Mouse (Mus musculus): ENCODE data around the gene Obsl1. TPM values are rescaled to one million over a fixed set of nuclear protein-coding genes. Genes with fewer than 3 reads are reported as not detected.

The Obsl1 gene
- polyA plus RNA-seq, 1 experiment from 2014 or later: 90.9 TPM

DNA sequence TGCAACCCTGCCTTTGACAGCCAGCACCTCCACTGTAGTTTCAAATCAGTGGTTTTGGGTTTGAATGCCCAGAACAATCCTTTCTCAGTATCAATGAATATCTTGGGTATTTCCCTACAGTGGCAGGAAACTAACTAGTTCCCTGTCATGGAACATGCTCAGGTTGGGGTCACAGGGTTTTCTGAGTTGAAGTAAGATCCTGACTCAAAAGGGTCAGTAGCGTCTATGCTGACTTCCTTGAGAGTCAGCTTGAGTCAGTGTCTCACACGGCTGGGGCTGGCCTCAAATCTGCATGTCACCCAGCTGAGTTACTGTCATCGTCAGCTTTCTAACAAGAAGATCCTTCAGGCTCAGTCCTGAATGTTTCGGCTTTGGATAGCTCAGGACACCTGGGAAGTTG lies 7.4 kb downstream of the Obsl1 start:
- peaks cover 89% of the 10 kb centered on the region for H3K36me3 ChIP-seq
- no peak overlapping the region for H3K4me2 ChIP-seq
- ATAC-seq (ENCODE audit: insufficient number of reproducible peaks, low FRiP score, low TSS enrichment, low read depth): no peak
- no peak overlapping the region for H3K9ac ChIP-seq
- WGBS: 84% methylated on average over 4 of the region's 4 CpGs
- H3K27ac ChIP-seq: no peak overlapping the region
- H3K9me3 ChIP-seq: no peaks in the 10 kb centered on the region
- no peak overlapping the region for H3K4me3 ChIP-seq
- H3K4me1 ChIP-seq: peaks cover 19% of the 10 kb centered on the region
- no peaks in the 10 kb centered on the region for H3K27me3 ChIP-seq

- Histone ChIP-seq H3K27me3 (no peaks in the 10 kb centered on the region), H3K9ac (no peak overlapping the region), H3K4me3 (no peak overlapping the region), H3K36me3 (peaks cover 87% of the 10 kb centered on the region), H3K4me1 (0 out of 2 replicates have a peak, but pooled peaks cover 13% of the 10 kb centered on the region), H3K4me2 (no peak overlapping the region), H3K27ac (no peak overlapping the region), H3K9me3 (no peaks in the 10 kb centered on the region)
- no peak for ATAC-seq (ENCODE audit: insufficient number of reproducible peaks, low FRiP score, low TSS enrichment, low read depth)
- WGBS: 38% methylated on average over 12 of the region's 12 CpGs
These were observed 11.2 kb downstream of the Obsl1 start for GRCm38 (mm10) chr1:75494878-75495548.

DNA sequence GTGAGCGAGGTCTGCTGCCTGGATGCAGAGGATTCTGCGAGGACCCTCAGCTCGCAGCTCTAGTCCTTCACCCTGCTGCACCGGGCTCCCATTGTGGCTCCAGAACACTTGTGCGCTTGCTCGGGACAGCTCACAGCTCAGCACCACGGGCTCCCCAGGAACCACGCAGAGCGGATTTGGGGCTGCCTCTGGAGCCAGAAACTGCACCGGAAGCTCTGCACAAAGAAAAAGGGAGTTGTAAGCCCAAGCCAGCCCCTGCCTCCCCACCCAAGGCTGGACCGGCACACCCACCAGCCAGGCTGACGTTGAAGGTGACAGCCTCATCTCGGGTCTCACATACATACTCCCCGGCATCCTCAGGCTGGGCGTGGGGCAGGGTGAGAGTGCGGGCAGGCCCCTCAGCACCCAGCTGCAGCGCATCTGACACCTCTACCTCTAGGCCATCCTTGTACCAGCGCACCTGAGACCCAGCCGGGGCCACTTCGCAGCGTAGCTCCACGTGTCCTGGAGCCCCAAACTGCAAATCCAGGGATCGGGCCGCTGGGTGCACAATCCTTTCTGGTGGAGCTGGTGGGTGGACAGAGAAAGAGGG lies 13.6 kb downstream of the Obsl1 start:
- Histone ChIP-seq H3K9ac (no peak overlapping the region), H3K27ac (no peak overlapping the region), H3K27me3 (peaks cover 19% of the 10 kb centered on the region), H3K4me2 (no peak overlapping the region), H3K36me3 (peaks cover 82% of the 10 kb centered on the region), H3K9me3 (no peaks in the 10 kb centered on the region), H3K4me1 (peaks cover 23% of the 10 kb centered on the region), H3K4me3 (no peak overlapping the region)
- 53% methylated on average over 24 of the region's 24 CpGs for WGBS
- ATAC-seq (ENCODE audit: insufficient number of reproducible peaks, low FRiP score, low TSS enrichment, low read depth): no peak

GRCm38 (mm10) chr1:75490785-75491551 lies 15.3 kb downstream of the Obsl1 start:
- no peaks in the 10 kb centered on the region for H3K9me3 ChIP-seq
- no peak for ATAC-seq (ENCODE audit: insufficient number of reproducible peaks, low FRiP score, low TSS enrichment, low read depth)
- H3K36me3 ChIP-seq: peaks cover 65% of the 10 kb centered on the region
- H3K4me3 ChIP-seq: no peak overlapping the region
- H3K9ac ChIP-seq: no peak overlapping the region
- 83% methylated on average over 34 of the region's 34 CpGs for WGBS
- no peak overlapping the region for H3K4me2 ChIP-seq
- H3K4me1 ChIP-seq: peaks cover 34% of the 10 kb centered on the region
- no peak overlapping the region for H3K27ac ChIP-seq
- peaks cover 36% of the 10 kb centered on the region for H3K27me3 ChIP-seq

DNA sequence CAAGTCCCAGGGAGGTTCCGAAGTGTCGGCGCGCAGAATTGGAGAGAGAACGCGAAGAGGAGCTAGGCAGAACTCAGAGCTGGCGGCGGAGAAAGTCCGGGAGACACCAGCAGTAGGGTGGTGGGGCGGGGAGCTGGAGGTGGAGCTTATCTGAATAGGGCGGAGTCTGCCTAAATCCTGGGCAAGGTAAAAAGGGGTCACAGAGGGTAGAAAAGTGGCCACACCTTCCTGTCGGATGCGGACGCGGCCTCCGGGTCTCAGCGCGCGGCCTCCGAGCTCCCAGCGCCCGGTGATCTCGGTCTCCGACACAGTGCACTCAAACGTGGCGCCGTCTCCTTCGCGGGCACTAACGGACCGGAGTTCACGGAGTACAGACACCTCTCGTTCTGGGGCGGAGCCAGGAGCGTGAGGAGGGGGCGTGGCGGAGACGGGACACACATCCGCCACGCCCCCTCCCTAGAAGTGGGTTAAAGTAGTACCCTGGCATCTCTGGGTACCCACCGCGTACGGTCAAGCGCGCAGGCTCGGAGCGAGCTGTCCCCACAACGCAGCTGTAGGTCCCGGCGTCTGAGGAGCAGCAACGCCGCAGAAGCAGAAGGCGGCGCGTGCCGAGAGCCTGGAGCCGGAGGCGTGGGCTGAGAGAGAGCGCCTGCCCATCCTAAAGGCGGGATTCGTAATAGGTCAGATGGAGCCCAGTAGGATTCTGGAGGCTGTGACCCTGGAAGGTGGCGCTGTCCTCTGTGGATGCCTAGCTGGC lies 18.7 kb downstream of the Obsl1 start:
- Histone ChIP-seq H3K9ac (0 out of 2 replicates have a peak overlapping the region, but pooled peaks have one; percentile 23), H3K27me3 (peaks cover 70% of the 10 kb centered on the region), H3K27ac (no peak overlapping the region)

GRCm38 (mm10) chr1:75487040-75487404 lies 19.2 kb downstream of the Obsl1 start:
- Histone ChIP-seq H3K27me3 (peaks cover 75% of the 10 kb centered on the region), H3K27ac (no peak overlapping the region), H3K4me1 (peaks cover 24% of the 10 kb centered on the region), H3K9me3 (no peaks in the 10 kb centered on the region), H3K36me3 (peaks cover 42% of the 10 kb centered on the region), H3K4me2 (peak overlapping the region; percentile 89), H3K9ac (0 out of 2 replicates have a peak overlapping the region, but pooled peaks have one; percentile 23), H3K4me3 (peak overlapping the region; percentile 53)
- 2% methylated on average over 13 of the region's 13 CpGs for WGBS
- no peak for ATAC-seq (ENCODE audit: insufficient number of reproducible peaks, low FRiP score, low TSS enrichment, low read depth)

More for the DNA sequence above, 18.7 kb downstream of the Obsl1 start:
- peaks cover 24% of the 10 kb centered on the region for H3K4me1 ChIP-seq
- ATAC-seq (ENCODE audit: insufficient number of reproducible peaks, low FRiP score, low TSS enrichment, low read depth): no peak; the same call in 1 of the 2 replicates
- H3K4me3 ChIP-seq: peak overlapping the region; percentile 53
- peak overlapping the region; percentile 89 for H3K4me2 ChIP-seq
- WGBS: under 1% methylated on average over 62 of the region's 62 CpGs
- peaks cover 47% of the 10 kb centered on the region for H3K36me3 ChIP-seq
- no peaks in the 10 kb centered on the region for H3K9me3 ChIP-seq

- Histone ChIP-seq H3K4me1 (peaks cover 24% of the 10 kb centered on the region), H3K9ac (no peak overlapping the region), H3K4me2 (peak overlapping the region; percentile 89), H3K27ac (no peak overlapping the region), H3K4me3 (no peak overlapping the region), H3K27me3 (peaks cover 78% of the 10 kb centered on the region), H3K9me3 (no peaks in the 10 kb centered on the region), H3K36me3 (peaks cover 37% of the 10 kb centered on the region)
- 6% methylated on average over 24 of the region's 24 CpGs for WGBS
- ATAC-seq (ENCODE audit: insufficient number of reproducible peaks, low FRiP score, low TSS enrichment, low read depth): no peak
These were observed 19.7 kb downstream of the Obsl1 start for GRCm38 (mm10) chr1:75486561-75486960.

DNA sequence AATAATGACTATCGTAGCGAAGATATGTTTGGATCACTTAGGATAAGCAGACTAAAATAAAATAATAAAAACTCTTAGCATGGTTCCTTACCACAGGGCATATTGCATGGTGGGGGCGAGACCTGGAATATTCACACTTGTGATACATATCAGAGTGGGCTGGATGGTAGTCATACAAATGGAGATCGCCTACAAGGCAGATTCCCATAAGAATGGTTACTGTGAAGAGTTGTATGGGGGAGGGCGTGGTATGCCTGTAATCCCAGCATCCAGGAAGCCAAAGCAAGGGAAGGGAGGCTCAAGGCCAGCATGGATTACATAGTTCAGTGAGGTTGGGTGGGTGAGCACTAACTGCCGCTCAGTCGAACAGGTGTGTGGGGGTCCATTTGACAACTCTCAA lies 25.5 kb downstream of the Obsl1 start:
- Histone ChIP-seq H3K4me2 (no peak overlapping the region), H3K4me1 (peaks cover 27% of the 10 kb centered on the region), H3K4me3 (no peak overlapping the region), H3K9ac (no peak overlapping the region), H3K36me3 (peaks cover 14% of the 10 kb centered on the region), H3K27me3 (peaks cover 62% of the 10 kb centered on the region), H3K27ac (no peak overlapping the region), H3K9me3 (no peaks in the 10 kb centered on the region)
- 80% methylated on average over 7 of the region's 7 CpGs for WGBS
- ATAC-seq (ENCODE audit: insufficient number of reproducible peaks, low FRiP score, low TSS enrichment, low read depth): no peak

GRCm38 (mm10) chr1:75480036-75480435 lies 26.2 kb downstream of the Obsl1 start:
- no peak for ATAC-seq (ENCODE audit: insufficient number of reproducible peaks, low FRiP score, low TSS enrichment, low read depth)
- WGBS: 17% methylated on average over 13 of the region's 13 CpGs
- H3K27me3 ChIP-seq: peaks cover 55% of the 10 kb centered on the region

GRCm38 (mm10) chr1:75479635-75479989 lies 26.6 kb downstream of the Obsl1 start:
- Histone ChIP-seq H3K27me3 (peaks cover 50% of the 10 kb centered on the region), H3K4me3 (peak overlapping the region; percentile 86), H3K27ac (no peak overlapping the region), H3K4me1 (peaks cover 31% of the 10 kb centered on the region), H3K9ac (no peak overlapping the region), H3K4me2 (peak overlapping the region; percentile 81), H3K9me3 (no peaks in the 10 kb centered on the region), H3K36me3 (peaks cover 22% of the 10 kb centered on the region)
- ATAC-seq (ENCODE audit: insufficient number of reproducible peaks, low FRiP score, low TSS enrichment, low read depth): no peak
- 1% methylated on average over 19 of the region's 24 CpGs for WGBS

More at GRCm38 (mm10) chr1:75480036-75480435, 26.2 kb downstream of the Obsl1 start:
- peaks cover 27% of the 10 kb centered on the region for H3K4me1 ChIP-seq
- no peak overlapping the region for H3K27ac ChIP-seq
- H3K36me3 ChIP-seq: peaks cover 18% of the 10 kb centered on the region
- no peaks in the 10 kb centered on the region for H3K9me3 ChIP-seq
- H3K9ac ChIP-seq: no peak overlapping the region
- peak overlapping the region; percentile 81 for H3K4me2 ChIP-seq
- H3K4me3 ChIP-seq: peak overlapping the region; percentile 86

DNA sequence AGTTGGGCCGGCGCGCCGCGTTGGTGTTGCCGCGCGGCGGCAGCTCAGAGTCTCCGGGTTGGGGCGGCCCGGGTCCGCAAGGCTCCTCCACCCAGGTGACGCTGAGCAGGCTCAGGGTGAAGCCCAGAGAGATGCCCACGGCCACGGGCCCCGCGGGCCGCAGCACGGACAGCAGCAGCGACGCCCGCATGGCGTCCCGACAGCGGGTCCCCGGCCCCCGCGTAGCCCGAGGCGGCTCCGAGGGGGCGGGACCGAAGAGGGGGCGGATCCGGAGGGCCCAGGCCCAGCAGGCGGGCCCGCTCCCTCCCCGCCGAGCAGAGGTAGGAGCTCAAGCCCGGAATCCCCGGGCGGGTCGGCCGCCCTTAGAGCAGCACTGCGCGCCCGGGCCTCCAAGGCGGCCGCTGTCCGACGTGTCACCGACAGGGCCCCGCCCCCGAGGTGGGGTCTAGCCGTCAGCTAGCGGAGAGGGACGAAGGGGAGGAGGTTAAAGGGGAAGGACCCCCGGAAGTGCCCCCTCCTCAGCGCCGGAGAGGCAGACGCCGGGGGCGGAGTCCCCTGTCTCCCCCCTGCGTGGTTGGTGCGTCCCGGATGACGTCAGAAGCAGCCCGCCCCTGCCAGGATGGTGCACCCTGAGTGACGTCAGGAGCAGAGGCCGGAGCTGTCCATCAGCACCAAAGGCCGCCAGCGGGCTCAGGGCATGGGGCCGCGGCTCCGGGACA lies 27.2 kb downstream of the Obsl1 start, which contains the start of the genes Chpf and Tmem198:
TSS of gene Chpf (minus strand) at position 392 of the 719 bp plus-strand sequence.
TSS of gene Tmem198 (plus strand) at position 617 of the 719 bp plus-strand sequence.
- ATAC-seq (ENCODE audit: insufficient number of reproducible peaks, low FRiP score, low TSS enrichment, low read depth): peak; percentile 88
- under 1% methylated on average over 72 of the region's 76 CpGs for WGBS

More for the DNA sequence above, 27.2 kb downstream of the Obsl1 start, which contains the start of the genes Chpf and Tmem198:
- H3K4me1 ChIP-seq: peaks cover 36% of the 10 kb centered on the region
- peak within 1 kb of the TSS; percentile 81 for H3K4me2 ChIP-seq
- no peaks in the 10 kb centered on the region for H3K9me3 ChIP-seq
- H3K27ac ChIP-seq: peak within 1 kb of the TSS; percentile 83
- peaks cover 26% of the 10 kb centered on the region for H3K36me3 ChIP-seq
- H3K4me3 ChIP-seq: peak within 1 kb of the TSS; percentile 86
- peak within 1 kb of the TSS; percentile 60 for H3K9ac ChIP-seq
- peaks cover 45% of the 10 kb centered on the region for H3K27me3 ChIP-seq
